Mouse (Mus musculus) layer of hippocampus, postnatal 10 days (tissue): Measurements from ENCODE around the gene Tjp3. TPM values are rescaled to one million over a fixed set of nuclear protein-coding genes. Genes with fewer than 3 reads are reported as not detected.

ENCODE experiments used
- DNase-seq, 2 experiments: peaks; one replicate each; pipeline ENCODE4 v3.0.0; 2021; ENCODE audit warnings: low spot score in 2 of 2
- total RNA-seq, 2 experiments: library from RNA; stranded (reverse); gene quantifications; 2 replicates each; pipeline ENCODE4 v1.2.3; 2021

The Tjp3 gene
- total RNA-seq, 2 experiments from 2014 or later = 1.4 to 2.3 TPM

DNA sequence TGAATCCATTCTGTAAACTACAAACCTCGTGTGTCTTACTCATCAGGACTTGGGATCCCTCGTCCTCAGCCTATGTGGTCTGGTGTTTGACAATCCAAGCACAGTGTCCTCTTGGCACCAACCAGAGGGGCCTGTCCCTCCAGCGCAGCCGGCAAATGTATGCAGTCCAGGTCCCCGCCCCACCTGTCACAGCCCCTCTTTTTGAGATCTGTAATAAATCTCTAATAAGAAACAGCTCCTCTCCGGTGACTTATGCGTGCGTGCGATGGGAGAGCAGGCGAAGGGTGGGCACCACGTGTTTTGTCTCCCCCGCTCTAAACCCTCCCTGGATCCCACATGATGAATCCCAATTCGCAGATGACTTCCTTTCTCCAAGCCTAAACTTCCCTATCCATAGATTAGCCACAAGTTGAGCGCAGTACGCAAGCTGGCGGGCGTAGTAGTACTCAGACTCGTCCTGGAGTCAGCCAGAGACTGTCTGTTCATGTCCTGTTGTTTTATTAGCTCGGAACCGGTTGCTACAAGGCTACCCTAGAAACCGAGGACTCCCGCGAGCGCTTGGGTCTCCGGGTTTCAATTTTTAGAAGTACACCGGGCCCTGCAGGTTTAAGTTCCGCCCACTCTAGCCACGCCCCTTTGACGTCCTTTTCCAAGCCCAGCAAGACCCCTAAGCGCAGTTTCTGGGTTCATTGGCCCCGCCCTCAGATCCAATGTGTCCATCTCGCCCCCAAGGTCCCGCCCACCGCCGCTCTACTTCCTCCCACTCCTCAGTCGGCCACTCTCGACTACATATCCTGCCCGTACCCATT, 28.6 kb upstream of the Tjp3 start:
- peak in 1 of 2 experiments; percentile 95 for DNase-seq

- DNase-seq = peak; percentile 61 to 69
Measured at GRCm38 (mm10) chr10:81319330-81319699, 27.9 kb upstream of the Tjp3 start.

DNA sequence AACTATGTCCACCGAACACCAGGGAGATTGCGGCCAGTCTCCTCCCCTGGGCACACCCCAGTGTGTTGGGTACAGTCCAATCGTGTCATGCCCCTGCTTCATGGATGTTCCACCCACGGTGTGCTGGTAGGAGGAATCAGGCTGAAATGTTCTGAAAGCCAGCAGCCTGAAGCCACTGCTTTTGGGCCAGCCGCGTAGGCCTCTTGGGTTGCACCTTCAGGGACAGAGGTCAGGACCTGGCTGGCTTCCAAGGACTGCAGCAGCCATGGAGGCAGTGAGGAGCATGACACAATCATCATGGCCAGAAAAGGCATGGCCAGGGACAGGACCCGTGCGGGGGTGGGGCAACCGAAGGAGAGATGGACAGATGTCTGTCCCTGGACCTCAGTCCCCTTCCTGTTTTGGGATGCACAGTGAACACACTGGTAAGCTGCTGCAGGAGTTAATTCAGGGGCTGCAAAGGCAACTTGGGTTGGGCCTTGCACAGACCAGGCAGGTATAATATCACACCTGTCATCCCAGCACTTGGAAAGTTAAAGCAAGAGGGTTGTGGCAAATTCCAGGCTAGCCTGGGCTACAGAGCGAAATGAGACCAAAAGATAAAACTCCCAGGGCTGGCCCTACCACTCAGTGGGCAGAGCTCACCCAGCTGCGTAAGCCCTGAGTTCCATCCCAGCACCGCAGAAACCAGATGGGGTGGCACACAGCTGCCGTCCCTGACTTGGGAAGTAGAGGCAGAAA, 27.4 kb upstream of the Tjp3 start:
- no peak for DNase-seq

DNA sequence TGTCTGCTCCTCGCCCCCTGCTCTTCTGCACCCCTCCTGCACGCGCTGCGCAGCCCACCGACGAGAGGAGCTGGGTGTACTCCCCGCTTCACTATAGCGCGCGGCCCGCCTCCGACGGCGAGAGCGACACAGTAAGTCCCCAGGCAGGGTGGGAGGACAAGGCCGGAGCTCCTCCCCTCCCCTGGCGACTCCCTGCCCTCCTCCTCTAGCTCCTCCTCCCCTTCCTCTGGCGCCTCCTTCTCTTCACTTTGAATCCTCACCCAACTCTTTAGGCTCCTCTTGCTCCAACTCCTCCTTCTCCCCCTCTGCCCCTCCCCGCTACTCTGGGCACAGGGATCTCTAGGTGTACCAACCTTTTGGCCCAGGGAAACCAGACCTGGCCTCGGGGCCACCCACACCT, 25.9 kb upstream of the Tjp3 start:
- no peak for DNase-seq

DNA sequence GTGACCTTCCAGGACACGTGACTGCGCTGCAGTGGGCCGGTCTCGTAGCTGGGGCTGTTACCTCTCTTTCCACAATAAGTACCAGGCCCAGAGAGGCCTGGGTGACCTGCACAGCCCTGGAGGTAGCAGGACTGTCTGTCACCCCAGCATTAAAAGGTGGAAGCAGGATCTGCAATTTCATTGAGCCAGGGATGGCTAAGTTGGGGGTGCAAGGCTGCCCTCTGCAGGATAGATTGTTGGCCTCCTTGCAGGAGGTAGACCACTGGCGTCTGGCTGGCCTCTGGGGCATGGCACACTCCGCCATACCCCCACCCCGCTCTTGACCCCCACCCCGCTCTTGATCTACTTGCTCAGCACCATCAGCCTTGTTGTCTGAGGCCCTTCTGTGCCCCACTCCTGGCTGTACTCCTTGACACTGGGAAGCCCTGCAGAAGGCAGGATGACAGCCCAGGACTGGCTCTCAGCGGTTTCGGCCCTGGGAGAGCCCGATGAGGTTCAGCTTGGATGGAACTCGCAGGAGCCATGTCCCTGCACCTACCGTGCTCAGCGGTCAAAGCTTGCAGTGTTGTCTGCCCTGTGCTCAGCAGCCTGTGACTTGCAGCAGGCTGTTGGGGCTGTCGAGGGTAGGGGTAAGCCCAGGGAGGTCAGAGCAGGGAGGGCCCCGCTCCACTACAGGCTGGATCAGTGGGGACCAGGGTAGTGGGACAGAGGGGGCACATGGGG, 25.1 kb upstream of the Tjp3 start:
- DNase-seq = peak in 1 of 2 experiments; percentile 51

GRCm38 (mm10) chr10:81315587-81315986, 24.2 kb upstream of the Tjp3 start:
- DNase-seq = no peak

DNA sequence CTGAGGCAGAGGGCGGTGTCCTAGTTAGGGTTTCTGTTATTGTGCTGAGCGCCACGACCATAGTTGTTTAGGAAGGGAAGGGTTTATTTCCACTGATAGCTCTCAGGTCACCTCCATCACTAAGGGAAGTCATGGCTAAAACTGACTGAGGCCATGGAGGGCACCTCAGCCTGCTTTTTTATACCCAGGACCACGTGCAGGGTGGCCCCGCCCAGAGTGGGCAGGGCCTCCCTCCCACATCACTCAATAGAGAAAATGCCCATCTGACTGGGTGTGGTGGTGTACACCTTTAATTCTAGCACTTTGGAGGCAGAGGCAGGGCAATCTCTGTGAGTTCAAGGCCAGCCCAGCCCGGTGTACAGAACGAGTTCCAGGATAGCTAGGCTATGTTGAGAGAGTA, 22.8 kb upstream of the Tjp3 start:
- DNase-seq = no peak

DNA sequence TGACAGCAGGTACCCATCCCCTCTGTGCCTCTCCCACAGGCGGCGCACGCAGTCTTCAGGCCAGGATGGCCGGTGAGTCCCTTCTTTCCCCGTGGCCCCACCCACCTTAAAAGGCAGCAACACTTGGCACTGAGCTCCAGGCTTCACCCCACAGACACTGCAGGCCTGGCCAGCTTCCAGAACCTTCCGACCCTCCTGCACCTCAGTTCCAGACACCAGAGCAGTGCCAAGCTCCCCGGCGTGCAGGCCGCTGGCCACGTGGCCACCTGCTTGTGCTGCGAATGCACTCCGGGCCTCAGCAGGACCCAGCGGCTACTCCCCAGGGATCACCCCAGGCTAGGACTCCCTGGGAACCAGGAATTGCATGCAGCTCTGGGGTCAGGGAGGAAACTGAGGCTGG, 22.2 kb upstream of the Tjp3 start:
- no peak for DNase-seq

GRCm38 (mm10) chr10:81309571-81309970, 18.2 kb upstream of the Tjp3 start:
- no peak for DNase-seq

GRCm38 (mm10) chr10:81306837-81307682, 15.7 kb upstream of the Tjp3 start:
- DNase-seq = no peak

DNA sequence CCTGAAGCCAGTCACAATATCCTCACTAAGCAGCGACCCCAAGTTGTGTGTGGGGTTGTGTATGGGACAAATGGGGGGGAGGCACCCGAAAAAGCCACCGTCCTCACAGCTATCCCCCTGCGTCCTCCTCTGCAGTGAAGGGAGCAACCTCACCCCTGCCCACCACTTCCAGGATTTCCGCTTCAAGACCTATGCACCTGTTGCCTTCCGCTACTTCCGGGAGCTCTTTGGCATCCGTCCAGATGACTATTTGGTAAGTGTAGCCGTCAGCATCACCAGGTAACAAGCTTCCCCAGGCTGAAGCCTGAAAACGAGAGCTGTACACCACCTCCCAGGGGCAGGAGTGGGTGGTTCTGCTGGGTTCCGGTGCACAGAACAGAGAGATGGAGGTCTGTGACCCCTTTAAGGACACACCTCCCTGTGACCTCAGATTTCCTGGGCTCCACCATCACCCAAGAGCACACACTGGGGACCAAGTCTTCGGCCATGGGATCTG, 14.8 kb upstream of the Tjp3 start:
- no peak for DNase-seq

DNA sequence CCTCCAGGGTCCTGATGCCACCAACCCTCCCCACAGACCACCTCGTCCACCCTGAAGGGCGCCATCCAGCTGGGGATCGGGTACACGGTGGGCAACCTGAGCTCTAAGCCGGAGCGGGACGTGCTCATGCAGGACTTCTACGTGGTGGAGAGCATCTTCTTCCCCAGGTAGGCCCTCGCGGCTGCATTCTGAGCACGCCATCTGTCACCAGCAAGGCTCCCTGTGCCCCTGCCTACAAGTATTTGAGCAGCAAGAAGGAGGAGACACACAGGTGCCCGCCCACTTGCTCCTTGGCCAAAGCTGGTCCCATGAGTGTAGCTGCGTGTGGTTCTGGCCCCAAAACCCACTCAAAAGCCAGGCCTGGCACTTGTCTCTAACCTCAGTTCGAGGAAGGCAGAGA, 14.3 kb upstream of the Tjp3 start:
- no peak for DNase-seq

GRCm38 (mm10) chr10:81304597-81305238, 13.3 kb upstream of the Tjp3 start:
- peak; percentile 67 to 70 for DNase-seq

GRCm38 (mm10) chr10:81303761-81304160, 12.4 kb upstream of the Tjp3 start:
- DNase-seq = no peak

DNA sequence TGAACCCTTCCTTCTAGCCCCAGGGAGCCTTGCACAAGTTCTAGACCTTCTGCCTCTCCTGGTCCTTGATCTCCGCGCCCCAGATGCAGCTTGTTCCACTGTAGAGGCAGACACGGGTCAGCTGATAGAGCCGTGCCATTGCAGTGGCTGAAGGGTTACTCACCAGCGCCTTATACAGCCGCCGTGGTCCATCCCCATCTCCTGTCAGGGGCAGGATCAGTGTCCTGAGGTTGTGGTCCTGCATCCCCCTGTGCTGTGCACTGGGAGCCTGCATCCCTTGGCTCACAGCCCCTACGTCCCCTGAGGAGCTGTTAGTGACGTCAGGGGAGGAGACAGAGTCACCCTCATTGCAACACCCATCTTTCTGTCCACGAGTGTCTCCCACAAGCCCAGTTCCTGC, 11.9 kb upstream of the Tjp3 start:
- DNase-seq = no peak

GRCm38 (mm10) chr10:81302781-81303218, 11.4 kb upstream of the Tjp3 start:
- no peak for DNase-seq

GRCm38 (mm10) chr10:81302288-81302687, 10.9 kb upstream of the Tjp3 start:
- DNase-seq = no peak

DNA sequence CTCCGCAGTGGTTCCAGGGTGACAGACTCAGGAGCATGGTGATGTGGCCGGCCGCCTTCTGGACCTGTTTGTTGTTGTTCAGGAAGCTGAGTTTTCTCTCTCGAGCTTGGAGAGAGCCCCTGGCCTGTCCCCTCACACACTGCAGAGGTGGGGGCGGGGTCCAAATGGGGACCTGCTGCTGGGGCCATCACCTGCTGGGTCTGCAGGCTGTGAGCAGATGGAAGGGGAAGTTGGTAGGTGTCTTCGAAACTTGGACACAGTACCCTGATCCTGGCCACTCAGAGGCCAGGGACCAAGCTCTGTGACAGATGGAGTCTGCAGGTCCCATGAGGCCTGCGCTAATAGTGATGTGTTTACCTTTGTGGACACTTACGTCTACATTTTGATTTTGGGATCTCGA, 9.9 kb upstream of the Tjp3 start:
- no peak for DNase-seq

- DNase-seq = no peak
Measured at GRCm38 (mm10) chr10:81300352-81300907, 9.0 kb upstream of the Tjp3 start.
